Mouse (Mus musculus): ENCODE measurements around the gene Msx3. TPM values are rescaled to one million over a fixed set of nuclear protein-coding genes. Genes with fewer than 3 reads are reported as not detected.
A peak's percentile ranks its signal among the peaks of the same experiment; 100 is the strongest.

Gene Msx3
- polyA plus RNA-seq, 1 experiment from 2014 or later, result not detected

DNA sequence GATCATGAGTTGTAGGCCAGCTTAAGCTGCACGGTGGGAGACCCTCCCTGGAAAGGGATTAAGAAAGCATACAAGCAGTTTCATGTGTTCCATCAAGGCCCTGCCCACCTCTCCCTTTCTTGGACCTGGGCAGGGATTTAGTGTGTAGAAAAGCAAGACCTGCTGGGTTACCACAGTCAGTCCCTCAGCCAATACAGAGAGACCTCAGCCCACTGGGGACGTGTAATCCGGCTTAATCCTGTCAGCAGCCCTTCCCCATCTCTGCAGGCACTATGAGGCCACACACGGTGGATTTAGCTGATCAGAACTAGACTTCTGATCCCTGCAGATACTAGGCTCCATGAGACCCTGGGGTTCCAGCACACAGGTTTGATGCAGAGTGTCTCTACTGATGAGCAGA lies 10.7 kb upstream of the Msx3 start:
- no peak for ATAC-seq (replicated peaks; ENCODE audit: low FRiP score, low read depth)

DNA sequence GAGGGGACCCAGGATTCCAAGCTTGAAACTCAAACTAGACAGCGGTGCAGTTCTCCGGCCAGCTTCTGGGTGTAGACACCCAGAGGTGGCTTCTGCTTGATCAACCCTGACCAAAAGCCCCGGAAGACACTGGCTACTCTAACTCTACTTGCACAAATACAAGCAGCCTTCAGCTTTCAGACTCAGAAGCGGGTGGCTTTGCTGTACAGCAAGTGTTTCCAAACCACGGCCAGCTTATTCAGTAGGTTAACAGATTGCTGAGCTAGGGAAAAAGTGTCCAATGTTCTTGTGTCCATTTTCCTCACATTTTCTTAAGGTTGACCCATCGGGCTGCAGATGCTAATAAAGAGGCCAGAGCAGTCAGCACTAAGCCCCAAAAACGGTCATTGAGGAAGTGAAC lies 9.6 kb upstream of the Msx3 start:
- Histone ChIP-seq H3K27ac (no peak overlapping the region), H3K4me3 (replicated peaks; ENCODE audit: low read depth, low read length) (peak overlapping the region; percentile 39), H3K4me1 (replicated peaks; ENCODE audit: insufficient read depth, low read length) (peaks cover 13% of the 10 kb centered on the region), H3K36me3 (ENCODE audit: insufficient read depth, low read length) (no peaks in the 10 kb centered on the region), H3K27me3 (ENCODE audit: insufficient read depth, low read length) (peaks cover 50% of the 10 kb centered on the region), H3K9me3 (replicated peaks; ENCODE audit: low read length) (no peaks in the 10 kb centered on the region), H3K9ac (ENCODE audit: low read depth, low read length) (peak overlapping the region; percentile 53), H3K4me2 (ENCODE audit: low read length) (peak overlapping the region; percentile 59)
- ATAC-seq (replicated peaks; ENCODE audit: low FRiP score, low read depth) (no peak), DNase-seq (ENCODE audit: low spot score) (no peak)
- no peak for TF ChIP-seq CTCF (IDR thresholded peaks at IDR 0.05; ENCODE audit: low read depth)
- WGBS, result 18% methylated on average over 7 of the region's 7 CpGs

More for the DNA sequence above, 10.7 kb upstream of the Msx3 start:
- no peak overlapping the region for H3K4me3 ChIP-seq (replicated peaks; ENCODE audit: low read depth, low read length)
- no peaks in the 10 kb centered on the region for H3K9me3 ChIP-seq (replicated peaks; ENCODE audit: low read length)
- H3K4me2 ChIP-seq (ENCODE audit: low read length), result no peak overlapping the region
- no peak for DNase-seq (ENCODE audit: low spot score)
- no peak overlapping the region for H3K27ac ChIP-seq
- H3K9ac ChIP-seq (ENCODE audit: low read depth, low read length), result no peak overlapping the region
- TF ChIP-seq CTCF (IDR thresholded peaks at IDR 0.05; ENCODE audit: low read depth), result no peak
- peaks cover 13% of the 10 kb centered on the region for H3K4me1 ChIP-seq (replicated peaks; ENCODE audit: insufficient read depth, low read length)
- H3K36me3 ChIP-seq (ENCODE audit: insufficient read depth, low read length), result no peaks in the 10 kb centered on the region
- WGBS, result 56% methylated on average over 4 of the region's 4 CpGs
- peaks cover 50% of the 10 kb centered on the region for H3K27me3 ChIP-seq (ENCODE audit: insufficient read depth, low read length)

DNA sequence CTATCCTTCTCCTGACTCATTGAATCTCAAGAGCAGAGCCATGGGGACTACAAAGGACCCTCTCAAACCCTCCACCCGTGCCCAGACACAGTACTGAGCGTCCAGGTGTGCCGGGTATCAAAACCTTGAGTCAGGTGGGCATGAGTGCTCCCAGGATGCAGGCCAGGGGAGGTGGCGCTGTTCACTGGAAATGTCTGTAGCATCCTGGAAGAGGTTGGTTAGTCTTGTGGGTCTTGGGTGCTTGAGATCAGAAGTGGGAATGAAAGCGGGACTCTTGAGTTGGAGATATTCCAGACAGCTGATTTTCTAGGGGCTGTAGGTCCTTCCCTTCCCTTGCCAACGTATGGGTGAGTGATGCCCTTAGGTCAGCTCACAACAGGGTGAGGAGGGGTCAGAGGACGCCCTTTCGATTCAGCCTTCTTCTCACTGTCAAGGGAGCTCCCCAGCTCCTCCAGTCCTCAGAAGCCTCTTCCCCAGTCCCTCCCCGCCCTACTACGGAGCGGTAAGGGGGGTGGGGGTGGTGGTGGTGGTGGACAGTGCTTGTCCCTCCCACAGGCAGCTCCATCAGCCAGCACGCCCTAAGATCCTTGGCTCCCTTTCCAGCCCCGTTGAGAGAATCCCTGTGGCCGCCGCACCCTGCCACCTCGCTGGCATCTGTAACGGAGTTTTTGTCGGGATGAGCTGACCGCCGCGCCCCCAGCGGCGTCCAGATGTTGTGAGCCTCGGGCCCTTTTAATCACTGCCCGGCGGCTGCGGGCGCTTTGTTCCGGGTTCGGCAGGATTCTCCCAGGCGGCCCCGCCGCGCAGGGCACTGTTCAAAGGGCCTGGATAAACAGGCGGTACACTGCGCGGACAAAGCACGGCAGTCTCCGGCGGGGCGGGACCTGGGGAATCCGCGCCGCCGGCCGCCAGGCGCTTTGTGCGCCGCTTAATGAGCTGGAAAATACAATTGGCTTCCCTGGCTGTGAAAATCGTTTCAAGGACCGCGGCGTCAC lies 8.8 kb upstream of the Msx3 start:
- Histone ChIP-seq H3K4me3 (replicated peaks; ENCODE audit: low read depth, low read length) (peak overlapping the region; percentile 39), H3K9ac (ENCODE audit: low read depth, low read length) (peak overlapping the region; percentile 53), H3K4me2 (ENCODE audit: low read length) (peak overlapping the region; percentile 59), H3K36me3 (ENCODE audit: insufficient read depth, low read length) (no peaks in the 10 kb centered on the region), H3K4me1 (replicated peaks; ENCODE audit: insufficient read depth, low read length) (peaks cover 13% of the 10 kb centered on the region), H3K27me3 (ENCODE audit: insufficient read depth, low read length) (peaks cover 51% of the 10 kb centered on the region), H3K27ac (no peak overlapping the region), H3K9me3 (replicated peaks; ENCODE audit: low read length) (no peaks in the 10 kb centered on the region)
- ATAC-seq (replicated peaks; ENCODE audit: low FRiP score, low read depth) (peak; percentile 59), DNase-seq (ENCODE audit: low spot score) (peak; percentile 58)
- TF ChIP-seq CTCF (IDR thresholded peaks at IDR 0.05; ENCODE audit: low read depth), result peak; percentile 19; the same call in 1 of the 2 replicates
- WGBS, result 3% methylated on average over 53 of the region's 53 CpGs

DNA sequence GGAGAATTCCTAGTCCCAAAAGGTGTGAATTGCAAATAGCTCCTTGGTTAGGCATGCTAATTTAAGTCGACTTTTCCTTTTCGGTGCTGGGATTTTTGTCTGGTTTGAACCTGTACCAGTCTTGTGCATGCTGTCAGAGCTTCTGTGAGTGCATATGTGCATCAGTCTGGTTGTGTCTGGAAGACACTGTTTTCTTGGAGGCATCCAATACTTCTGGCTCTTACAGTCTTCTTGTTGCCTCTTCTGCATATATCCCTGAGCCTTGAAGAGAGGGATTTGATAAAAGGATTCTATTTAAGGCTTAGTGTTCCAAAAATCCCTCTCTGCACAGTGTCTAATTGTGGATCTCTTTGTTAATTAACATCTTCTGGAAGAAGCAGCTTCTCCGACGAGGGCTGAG lies 5.2 kb upstream of the Msx3 start:
- 81% methylated on average over 4 of the region's 4 CpGs for WGBS
- Histone ChIP-seq H3K36me3 (ENCODE audit: insufficient read depth, low read length) (no peaks in the 10 kb centered on the region), H3K27ac (no peak overlapping the region), H3K27me3 (ENCODE audit: insufficient read depth, low read length) (peaks cover 41% of the 10 kb centered on the region), H3K9me3 (replicated peaks; ENCODE audit: low read length) (no peaks in the 10 kb centered on the region), H3K9ac (ENCODE audit: low read depth, low read length) (no peak overlapping the region), H3K4me1 (replicated peaks; ENCODE audit: insufficient read depth, low read length) (peaks cover under 1% of the 10 kb centered on the region; the same call in 1 of the 2 replicates), H3K4me3 (replicated peaks; ENCODE audit: low read depth, low read length) (no peak overlapping the region), H3K4me2 (ENCODE audit: low read length) (no peak overlapping the region)
- TF ChIP-seq CTCF (IDR thresholded peaks at IDR 0.05; ENCODE audit: low read depth), result no peak
- ATAC-seq (replicated peaks; ENCODE audit: low FRiP score, low read depth), result no peak
- no peak for DNase-seq (ENCODE audit: low spot score)

DNA sequence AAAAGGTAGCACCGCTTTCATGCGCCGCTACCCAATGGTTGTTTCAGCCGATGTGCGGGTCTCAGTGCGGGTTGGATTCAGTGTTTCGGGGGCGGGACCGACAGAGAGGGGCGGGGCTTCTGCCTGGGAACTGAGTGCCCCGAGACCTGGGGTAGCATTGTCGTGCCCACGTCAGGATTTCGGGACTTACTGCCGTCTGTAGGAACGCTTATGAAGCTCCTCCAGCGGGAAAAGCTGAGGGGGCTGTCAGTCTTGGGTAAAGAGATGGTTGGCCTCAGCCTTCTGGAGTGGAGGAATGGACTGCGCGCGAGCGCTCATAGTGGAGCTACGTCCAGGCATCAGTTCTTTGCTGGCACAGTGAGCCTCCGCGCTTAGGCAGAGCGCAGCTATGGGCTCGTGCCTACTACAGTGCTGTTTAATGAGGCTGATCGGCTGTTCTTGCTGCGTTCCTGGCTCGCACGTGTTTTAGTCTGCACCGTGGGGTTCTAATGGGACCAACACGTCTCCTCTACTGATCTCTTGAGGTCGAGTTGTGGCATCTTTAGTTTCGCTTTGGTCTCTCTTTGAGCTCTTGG lies 313 bp upstream of the Msx3 start:
- no peak for TF ChIP-seq CTCF (IDR thresholded peaks at IDR 0.05; ENCODE audit: low read depth)
- peaks cover 64% of the 10 kb centered on the region for H3K27me3 ChIP-seq (ENCODE audit: insufficient read depth, low read length)
- under 1% methylated on average over 34 of the region's 34 CpGs for WGBS
- H3K27ac ChIP-seq, result no peak overlapping the region
- no peak overlapping the region for H3K9ac ChIP-seq (ENCODE audit: low read depth, low read length)
- H3K36me3 ChIP-seq (ENCODE audit: insufficient read depth, low read length), result no peaks in the 10 kb centered on the region
- no peaks in the 10 kb centered on the region for H3K9me3 ChIP-seq (replicated peaks; ENCODE audit: low read length)
- H3K4me2 ChIP-seq (ENCODE audit: low read length), result peak overlapping the region; percentile 65
- peaks cover 12% of the 10 kb centered on the region; the same call in 1 of the 2 replicates for H3K4me1 ChIP-seq (replicated peaks; ENCODE audit: insufficient read depth, low read length)
- peak overlapping the region; percentile 27 for H3K4me3 ChIP-seq (replicated peaks; ENCODE audit: low read depth, low read length)
- DNase-seq (ENCODE audit: low spot score) (peak; percentile 44), ATAC-seq (replicated peaks; ENCODE audit: low FRiP score, low read depth) (peak; percentile 37; the same call in 1 of the 2 replicates)

DNA sequence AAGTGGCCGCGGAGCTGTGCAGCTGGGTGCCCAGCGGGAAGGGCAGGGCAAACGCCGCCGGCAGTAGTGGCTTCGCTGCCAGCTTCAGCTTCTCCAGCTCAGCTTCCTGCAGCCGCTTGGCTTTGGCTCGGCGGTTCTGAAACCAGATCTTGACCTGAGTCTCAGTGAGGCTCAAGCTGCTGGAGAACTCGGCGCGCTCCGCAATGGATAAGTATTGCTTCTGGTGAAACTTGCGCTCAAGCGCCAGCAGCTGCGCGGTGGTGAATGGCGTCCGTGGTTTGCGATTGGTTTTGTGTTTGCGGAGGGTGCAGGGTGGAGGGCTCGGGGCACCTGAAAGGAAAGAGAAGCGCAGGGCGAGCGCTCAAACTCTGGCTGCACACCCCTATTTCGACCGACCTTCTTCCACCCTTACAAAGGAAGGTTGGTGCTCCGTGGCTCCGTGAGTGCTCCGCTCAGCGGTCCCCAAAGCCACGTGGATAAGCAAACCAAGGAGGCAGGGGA lies 1.0 kb downstream of the Msx3 start:
- H3K36me3 ChIP-seq (ENCODE audit: insufficient read depth, low read length), result no peaks in the 10 kb centered on the region
- under 1% methylated on average over 33 of the region's 33 CpGs for WGBS
- H3K4me3 ChIP-seq (replicated peaks; ENCODE audit: low read depth, low read length), result peak overlapping the region; percentile 27
- no peaks in the 10 kb centered on the region for H3K9me3 ChIP-seq (replicated peaks; ENCODE audit: low read length)
- ATAC-seq (replicated peaks; ENCODE audit: low FRiP score, low read depth) (no peak), DNase-seq (ENCODE audit: low spot score) (no peak)
- no peak overlapping the region for H3K9ac ChIP-seq (ENCODE audit: low read depth, low read length)
- TF ChIP-seq CTCF (IDR thresholded peaks at IDR 0.05; ENCODE audit: low read depth), result no peak
- H3K4me1 ChIP-seq (replicated peaks; ENCODE audit: insufficient read depth, low read length), result peaks cover 12% of the 10 kb centered on the region; the same call in 1 of the 2 replicates
- H3K4me2 ChIP-seq (ENCODE audit: low read length), result peak overlapping the region; percentile 65
- H3K27ac ChIP-seq, result no peak overlapping the region
- H3K27me3 ChIP-seq (ENCODE audit: insufficient read depth, low read length), result peaks cover 64% of the 10 kb centered on the region

All from kidney, postnatal 0 days (tissue).